Mouse (Mus musculus) olfactory bulb, adult 2 months (tissue): ENCODE data around the gene Arrdc2.

Source experiments
- CTCF ChIP-seq: fragments of 200-500 bp; IDR thresholded peaks from 2 replicates; pipeline ENCODE4 v1.5.1; 2012; ENCODE audit warnings: low read depth, mild to moderate bottlenecking, low read length, moderate library complexity; ENCODE audit not compliant: insufficient read depth
- POLR2A ChIP-seq: fragments of 200-500 bp; IDR thresholded peaks from 2 replicates; pipeline ENCODE4 v1.6.1; 2012; ENCODE audit warnings: mild to moderate bottlenecking, low read depth, low read length, moderate library complexity; ENCODE audit not compliant: insufficient read depth

GRCm38 (mm10) chr8:70802786-70803510 is 36.6 kb downstream of the Arrdc2 start:
- no peak for TF ChIP-seq POLR2A
- no peak for TF ChIP-seq CTCF
